Mouse (Mus musculus) liver, embryonic 11.5 days (tissue): ENCODE data around the gene Adamtsl1. TPM values are rescaled to one million over a fixed set of nuclear protein-coding genes. Genes with fewer than 3 reads are reported as not detected.

ENCODE experiments used
- ATAC-seq: fragments of 200-750 bp; cut with Nextera tagmentation; replicated peaks from 2 replicates; pipeline ENCODE4 v1.8.0; 2017; ENCODE audit warnings: moderate number of reproducible peaks, mild to moderate bottlenecking, moderate TSS enrichment, moderate library complexity; ENCODE audit not compliant: low FRiP score
- DNase-seq: peaks from one replicate; pipeline ENCODE4 v3.0.0-alpha.2; 2017; ENCODE audit warnings: low spot score
- H3K27ac ChIP-seq: fragments of 300-500 bp; sonication (generic); 2 replicates; pipeline ENCODE4 v1.5.1; 2014; ENCODE audit warnings: mild to moderate bottlenecking, low read depth, low read length, control low read depth
- H3K27me3 ChIP-seq: fragments of 300-500 bp; sonication (generic); replicated peaks from 2 replicates; pipeline ENCODE4 v1.6.1; 2014; ENCODE audit warnings: low read length, mixed read lengths; ENCODE audit not compliant: control insufficient read depth, insufficient read depth
- H3K36me3 ChIP-seq: fragments of 300-500 bp; sonication (generic); 2 replicates; pipeline ENCODE4 v1.6.1; 2014; ENCODE audit warnings: mild to moderate bottlenecking, low read length, moderate library complexity, mixed read lengths; ENCODE audit not compliant: control insufficient read depth, insufficient read depth
- H3K4me1 ChIP-seq: fragments of 300-500 bp; sonication (generic); replicated peaks from 2 replicates; pipeline ENCODE4 v1.6.1; 2014; ENCODE audit warnings: low read length, mixed read lengths; ENCODE audit not compliant: control insufficient read depth, insufficient read depth
- H3K4me2 ChIP-seq: fragments of 300-500 bp; sonication (generic); 2 replicates; pipeline ENCODE4 v1.6.1; 2014; ENCODE audit warnings: mild to moderate bottlenecking, control low read depth, moderate library complexity
- H3K4me3 ChIP-seq: fragments of 300-500 bp; sonication (generic); 2 replicates; pipeline ENCODE4 v1.5.1; 2014; ENCODE audit warnings: low read depth, low read length, control low read depth
- H3K9ac ChIP-seq: fragments of 300-500 bp; sonication (generic); 2 replicates; pipeline ENCODE4 v1.6.1; 2014; ENCODE audit warnings: low read depth, low read length, control low read depth
- H3K9me3 ChIP-seq: fragments of 300-500 bp; sonication (generic); 2 replicates; pipeline ENCODE4 v1.6.1; 2016; ENCODE audit warnings: low read length, inconsistent platforms, mixed read lengths; ENCODE audit not compliant: control insufficient read depth
- WGBS: fragments of 180-500 bp; shearing (Covaris S2); extraction: QIAGEN DNeasy Blood & Tissue Kit; methylation state at CpG from one replicate; pipeline ENCODE4 v1.1.7; 2014; 5-methylcytosine and 5-hydroxymethylcytosine counted together
- polyA plus RNA-seq: library from polyadenylated mRNA; unstranded; fragments of >200 nt; fragmentation: Nextera tagmentation; extraction: Ambion mirVana; gene quantifications from 2 replicates; pipeline ENCODE4 v1.2.1, GENCODE M21; 2014

Adamtsl1 gene
- polyA plus RNA-seq, 1 experiment from 2014 or later = 4.9 TPM

DNA sequence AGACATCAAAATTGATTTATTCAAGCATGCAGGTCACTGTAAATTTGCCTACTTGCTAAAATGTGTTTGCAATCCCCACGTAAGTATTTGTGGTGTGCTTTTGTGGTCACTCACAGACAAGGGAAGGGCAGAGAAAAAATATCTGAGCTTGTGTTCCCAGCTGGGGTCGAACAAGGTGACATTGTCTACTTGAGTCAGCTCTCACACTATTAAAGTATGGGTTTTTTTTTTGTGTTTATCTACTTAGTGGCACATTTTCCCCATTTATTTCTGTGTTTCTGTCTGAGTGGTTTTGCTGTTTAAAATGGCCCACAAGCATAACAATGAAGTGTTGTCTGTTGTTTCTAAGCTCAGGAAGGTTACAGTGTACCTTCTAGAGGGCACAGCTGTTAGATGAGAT lies 612.7 kb downstream of the Adamtsl1 start:
- DNase-seq = no peak
- no peaks in the 10 kb centered on the region for H3K27me3 ChIP-seq
- 58% methylated on average over 2 of the region's 2 CpGs for WGBS
- H3K4me3 ChIP-seq = no peak overlapping the region
- no peak overlapping the region for H3K4me2 ChIP-seq
- H3K36me3 ChIP-seq = no peaks in the 10 kb centered on the region
- H3K27ac ChIP-seq = no peak overlapping the region
- no peaks in the 10 kb centered on the region for H3K9me3 ChIP-seq
- no peak for ATAC-seq
- no peaks in the 10 kb centered on the region for H3K4me1 ChIP-seq
- H3K9ac ChIP-seq = no peak overlapping the region

DNA sequence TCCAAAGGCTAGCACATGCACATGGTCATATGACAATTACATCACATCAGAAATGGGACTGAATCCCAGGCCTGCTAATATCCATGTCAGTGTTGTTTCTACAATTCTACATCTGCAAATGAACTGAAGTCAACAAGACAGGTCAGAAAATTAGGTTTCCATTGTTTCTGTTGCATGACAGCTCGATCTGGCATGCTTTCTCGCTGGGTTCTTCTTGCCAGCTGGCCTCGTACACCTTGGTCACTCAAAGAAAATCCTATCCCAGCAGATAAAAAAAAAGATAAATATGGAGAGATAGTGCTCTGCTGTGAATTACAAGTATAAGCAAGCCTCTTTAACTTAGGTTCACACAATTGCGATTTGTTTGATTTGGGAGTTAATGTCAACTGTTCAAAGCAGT lies 644.6 kb downstream of the Adamtsl1 start:
- Histone ChIP-seq H3K36me3 (no peaks in the 10 kb centered on the region), H3K27me3 (no peaks in the 10 kb centered on the region), H3K4me2 (no peak overlapping the region), H3K4me3 (no peak overlapping the region), H3K9ac (no peak overlapping the region), H3K27ac (no peak overlapping the region), H3K9me3 (no peaks in the 10 kb centered on the region), H3K4me1 (no peaks in the 10 kb centered on the region)
- DNase-seq (no peak), ATAC-seq (no peak)
- 83% methylated on average over 4 of the region's 4 CpGs for WGBS

DNA sequence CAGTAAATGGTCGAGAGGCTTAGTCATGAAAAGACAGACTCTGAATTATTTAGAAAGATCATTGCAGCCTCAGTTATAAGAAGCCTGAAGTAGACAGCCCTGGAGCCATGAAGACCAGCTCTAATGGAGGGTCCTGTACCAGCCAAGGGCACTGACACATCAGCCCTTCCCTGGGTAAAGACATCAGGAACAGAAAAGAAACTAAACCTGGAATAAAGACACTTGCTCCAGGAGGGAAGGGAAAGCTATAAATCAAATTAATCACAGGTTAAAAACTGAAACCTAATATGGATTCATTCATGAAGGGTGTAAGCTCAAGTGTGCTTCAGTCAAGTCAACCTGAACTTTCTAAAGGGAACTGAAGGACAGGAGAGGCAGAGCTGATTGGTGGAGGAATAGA lies 645.4 kb downstream of the Adamtsl1 start:
- no peaks in the 10 kb centered on the region for H3K36me3 ChIP-seq
- H3K9ac ChIP-seq = no peak overlapping the region
- no peaks in the 10 kb centered on the region for H3K4me1 ChIP-seq
- H3K27ac ChIP-seq = no peak overlapping the region
- H3K27me3 ChIP-seq = no peaks in the 10 kb centered on the region
- ATAC-seq (no peak), DNase-seq (no peak)
- H3K4me2 ChIP-seq = no peak overlapping the region
- WGBS = 51% methylated on average over 1 of the region's 1 CpGs
- no peaks in the 10 kb centered on the region for H3K9me3 ChIP-seq
- H3K4me3 ChIP-seq = no peak overlapping the region

DNA sequence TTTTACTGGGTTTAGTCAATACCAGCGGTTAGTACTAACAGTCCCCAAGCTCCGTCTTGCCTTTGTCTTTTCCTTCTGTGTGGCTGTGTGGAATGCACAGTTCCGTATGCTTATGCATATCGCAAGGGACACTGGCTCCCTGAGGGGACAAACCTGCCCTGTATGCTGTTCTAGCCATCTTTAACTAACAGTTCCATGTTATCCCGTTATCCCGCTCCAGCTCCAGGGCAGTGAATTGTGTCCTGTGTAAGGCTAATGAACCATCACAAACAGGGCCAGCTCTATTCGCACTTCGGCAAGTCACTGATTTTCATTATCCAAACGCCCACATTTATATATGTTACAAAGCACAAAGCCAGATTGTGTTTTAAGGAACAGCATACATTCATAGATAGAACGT lies 656.8 kb downstream of the Adamtsl1 start:
- Histone ChIP-seq H3K4me1 (no peaks in the 10 kb centered on the region), H3K4me3 (no peak overlapping the region), H3K27ac (no peak overlapping the region), H3K4me2 (no peak overlapping the region), H3K9me3 (no peaks in the 10 kb centered on the region), H3K27me3 (no peaks in the 10 kb centered on the region), H3K9ac (no peak overlapping the region), H3K36me3 (no peaks in the 10 kb centered on the region)
- no peak for ATAC-seq
- 89% methylated on average over 10 of the region's 10 CpGs for WGBS
- no peak for DNase-seq

DNA sequence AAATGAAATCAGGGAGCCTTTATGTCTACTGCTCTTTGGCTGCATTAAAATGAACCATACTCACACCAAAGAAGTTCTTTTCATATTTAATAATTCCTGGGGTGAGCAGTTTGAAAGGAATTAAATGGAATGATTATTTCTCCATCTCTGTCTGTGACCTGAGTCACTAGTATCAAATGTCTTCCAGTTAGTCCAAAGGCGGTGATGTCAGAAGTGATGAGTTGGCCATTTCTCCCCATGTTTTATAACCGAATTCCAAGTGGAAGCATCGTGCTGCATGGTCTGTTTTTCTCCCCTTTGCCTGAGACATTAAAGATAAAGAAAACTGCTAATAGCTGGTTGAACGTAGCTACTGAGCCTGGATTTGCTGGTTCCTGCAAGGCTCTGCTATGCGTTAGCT lies 657.5 kb downstream of the Adamtsl1 start:
- H3K4me3 ChIP-seq = no peak overlapping the region
- WGBS = 71% methylated on average over 5 of the region's 5 CpGs
- no peak for ATAC-seq

DNA sequence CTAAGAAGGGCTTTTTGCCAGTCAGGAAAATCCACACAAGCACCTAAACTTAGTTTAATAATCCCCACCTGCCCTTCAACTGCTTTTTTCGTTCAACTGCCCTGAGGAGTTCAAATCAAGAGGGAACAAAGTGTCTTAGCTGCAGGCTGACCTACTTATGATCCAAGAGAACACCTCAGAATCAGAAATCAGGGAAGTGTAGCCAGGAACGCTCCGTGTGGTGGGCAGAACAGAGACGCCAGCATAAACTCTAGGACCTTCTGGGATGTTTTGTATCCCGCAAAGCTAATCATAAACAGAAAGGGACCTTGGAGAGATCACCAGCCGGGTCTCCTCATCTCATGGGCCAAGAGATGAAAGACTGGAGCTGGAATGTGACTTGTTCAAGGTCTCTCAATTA lies 663.5 kb downstream of the Adamtsl1 start:
- Histone ChIP-seq H3K9me3 (no peaks in the 10 kb centered on the region), H3K36me3 (no peaks in the 10 kb centered on the region), H3K9ac (no peak overlapping the region), H3K4me3 (no peak overlapping the region), H3K27me3 (no peaks in the 10 kb centered on the region), H3K27ac (no peak overlapping the region), H3K4me1 (no peaks in the 10 kb centered on the region), H3K4me2 (no peak overlapping the region)
- DNase-seq (no peak), ATAC-seq (no peak)
- WGBS = 88% methylated on average over 6 of the region's 6 CpGs

More for the DNA sequence above, 657.5 kb downstream of the Adamtsl1 start:
- Histone ChIP-seq H3K27me3 (no peaks in the 10 kb centered on the region), H3K4me1 (no peaks in the 10 kb centered on the region), H3K36me3 (no peaks in the 10 kb centered on the region), H3K4me2 (no peak overlapping the region), H3K9me3 (no peaks in the 10 kb centered on the region), H3K9ac (no peak overlapping the region), H3K27ac (no peak overlapping the region)
- no peak for DNase-seq

DNA sequence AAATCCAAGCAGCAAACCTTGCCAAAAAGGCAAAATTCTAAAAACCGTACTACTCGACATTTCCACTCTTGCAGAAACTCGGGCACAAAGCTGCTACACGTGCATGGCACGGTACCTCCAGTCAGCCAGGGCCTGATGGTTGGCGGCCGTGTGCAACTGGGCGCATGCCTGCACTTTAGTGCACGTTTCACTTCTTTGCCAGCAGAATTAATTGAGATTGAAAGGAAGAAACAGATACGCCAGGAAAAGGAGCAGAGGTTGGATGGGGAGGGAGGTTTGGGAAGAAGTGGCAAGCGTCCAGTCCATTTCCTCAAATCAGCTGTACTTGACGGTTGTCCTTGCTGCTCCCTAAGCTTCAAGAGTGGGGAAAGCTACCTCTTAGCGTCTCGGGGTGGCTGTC lies 664.1 kb downstream of the Adamtsl1 start:
- WGBS = 83% methylated on average over 14 of the region's 14 CpGs
- H3K9me3 ChIP-seq = no peaks in the 10 kb centered on the region
- H3K27ac ChIP-seq = no peak overlapping the region

DNA sequence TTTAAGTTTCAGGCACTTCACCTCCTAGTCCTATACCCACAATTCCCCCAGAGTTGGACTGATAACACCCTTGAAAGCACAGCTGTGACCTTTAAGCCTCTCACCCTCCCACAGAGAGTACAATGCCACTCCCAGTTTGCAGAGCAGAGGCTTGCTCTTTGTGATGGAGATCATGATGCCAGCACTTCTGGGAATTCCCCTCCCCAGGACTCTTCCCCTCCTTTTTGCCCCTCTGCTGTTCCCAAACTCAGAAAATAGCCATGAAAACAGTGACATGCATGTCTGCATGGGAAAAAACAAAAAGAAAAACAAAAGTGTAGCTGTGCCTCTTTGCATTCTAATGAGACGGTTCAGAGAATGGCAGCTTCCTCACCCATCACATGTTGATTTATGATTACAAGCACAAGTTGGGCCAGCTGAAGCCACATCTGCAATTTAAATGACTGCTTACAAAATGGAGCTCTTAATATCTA lies 669.8 kb downstream of the Adamtsl1 start:
- WGBS = 62% methylated on average over 1 of the region's 1 CpGs
- H3K4me1 ChIP-seq = no peaks in the 10 kb centered on the region

More for the DNA sequence above, 664.1 kb downstream of the Adamtsl1 start:
- Histone ChIP-seq H3K4me1 (no peaks in the 10 kb centered on the region), H3K27me3 (no peaks in the 10 kb centered on the region), H3K4me2 (no peak overlapping the region), H3K9ac (no peak overlapping the region), H3K36me3 (no peaks in the 10 kb centered on the region), H3K4me3 (no peak overlapping the region)
- ATAC-seq (no peak), DNase-seq (no peak)

DNA sequence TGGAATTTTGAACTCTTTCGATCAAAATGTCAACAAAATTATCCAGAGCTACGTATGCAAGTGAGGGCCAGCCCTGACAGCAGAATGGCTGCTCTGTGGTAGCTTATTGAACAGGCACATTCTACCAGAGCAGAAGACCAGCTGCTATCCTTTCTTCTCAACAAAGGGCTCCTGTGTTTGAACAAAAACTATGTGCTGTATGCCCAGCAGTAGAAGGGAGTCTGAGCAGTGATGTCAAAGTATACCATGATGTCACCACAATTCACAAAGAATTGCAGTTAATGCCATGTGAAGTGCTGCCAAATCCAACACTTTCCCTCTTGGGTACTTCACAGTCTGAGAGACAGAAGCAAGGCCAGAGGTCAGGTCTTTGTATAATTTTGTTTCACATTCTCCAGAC lies 675.9 kb downstream of the Adamtsl1 start:
- WGBS = 78% methylated on average over 2 of the region's 2 CpGs
- DNase-seq (no peak), ATAC-seq (no peak)

More for the DNA sequence above, 669.8 kb downstream of the Adamtsl1 start:
- no peak for ATAC-seq
- DNase-seq = no peak
- H3K9ac ChIP-seq = no peak overlapping the region
- no peak overlapping the region for H3K27ac ChIP-seq
- no peaks in the 10 kb centered on the region for H3K36me3 ChIP-seq
- H3K4me3 ChIP-seq = no peak overlapping the region
- H3K4me2 ChIP-seq = no peak overlapping the region
- no peaks in the 10 kb centered on the region for H3K27me3 ChIP-seq
- H3K9me3 ChIP-seq = no peaks in the 10 kb centered on the region

More for the DNA sequence above, 675.9 kb downstream of the Adamtsl1 start:
- Histone ChIP-seq H3K9me3 (no peaks in the 10 kb centered on the region), H3K27me3 (no peaks in the 10 kb centered on the region), H3K9ac (no peak overlapping the region), H3K4me3 (no peak overlapping the region), H3K36me3 (no peaks in the 10 kb centered on the region), H3K4me2 (no peak overlapping the region), H3K27ac (no peak overlapping the region), H3K4me1 (no peaks in the 10 kb centered on the region)
